Mouse (Mus musculus) granulocyte monocyte progenitor cell, adult 5-6 weeks (primary cell): ENCODE data around the gene Sestd1. TPM values are rescaled to one million over a fixed set of nuclear protein-coding genes. Genes with fewer than 3 reads are reported as not detected.

ENCODE experiments used
- ATAC-seq: replicated peaks from 2 replicates; pipeline ENCODE4 v1.8.0; 2016; ENCODE audit warnings: mild to moderate bottlenecking, moderate TSS enrichment, inconsistent platforms; ENCODE audit not compliant: poor library complexity, severe bottlenecking
- total RNA-seq, 2 experiments: library from RNA; stranded (forward) in 1 of 2; stranded (reverse) in 1 of 2; fragments of 200-712, 200-1000 nt in 1 of 2; fragments of >200 nt in 1 of 2; fragmentation: Nextera tagmentation in 1 of 2; gene quantifications; 2 replicates each; pipeline ENCODE4 v1.2.3; 2014 to 2017

Sestd1 gene
- 6.6 and 10.4 TPM in 2 replicates for total RNA-seq (2014; fragmentation: Nextera tagmentation)
- 13.4 and 14.6 TPM in 2 replicates for total RNA-seq (2017)

DNA sequence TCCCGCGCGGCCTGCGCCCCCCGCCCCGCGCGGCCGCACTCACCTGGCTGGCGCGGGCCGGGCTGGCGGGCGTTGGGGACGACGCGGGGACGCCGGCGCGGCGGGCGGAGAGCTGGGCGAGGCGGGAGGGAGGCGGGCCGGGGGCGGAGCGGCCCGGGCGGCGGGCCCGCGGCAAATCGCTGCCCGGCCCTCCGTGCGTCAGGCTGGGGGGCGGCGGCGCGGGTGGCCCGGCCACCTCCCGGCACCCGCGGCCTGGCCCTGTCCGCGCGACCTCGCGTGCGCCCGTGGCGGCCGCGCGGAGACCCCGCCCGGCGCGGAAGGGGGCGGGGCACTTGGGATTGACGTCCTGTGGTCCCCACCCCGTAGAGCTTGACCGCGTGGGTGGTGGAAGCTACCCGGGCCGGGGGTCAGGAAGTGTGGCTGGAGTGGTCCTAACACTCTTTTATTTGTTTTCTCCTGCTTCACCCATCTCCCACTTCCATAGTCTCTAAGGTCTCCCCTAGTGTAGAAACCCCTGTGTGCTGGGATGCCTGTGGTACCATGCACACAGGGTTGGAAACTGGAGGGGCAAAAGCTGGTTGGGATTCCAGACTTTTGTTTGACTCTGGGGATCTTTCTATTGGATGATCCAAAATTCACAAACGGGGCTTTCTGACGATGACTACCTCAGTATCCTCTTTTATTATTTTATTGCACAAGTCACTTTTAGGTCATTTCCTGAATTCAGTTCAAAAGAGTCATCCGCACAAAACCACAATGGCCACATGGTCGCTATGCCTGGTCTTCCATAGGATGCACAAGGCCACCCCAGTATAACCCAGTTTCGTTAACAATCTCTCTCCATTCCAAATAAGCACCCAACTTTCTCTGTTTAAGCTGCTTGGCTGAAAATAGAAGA lies at the start of gene Sestd1:
TSS of gene Sestd1 (minus strand) at position 81 of the 898 bp plus-strand sequence.
- peak; percentile 74 for ATAC-seq

- ATAC-seq: no peak
Measured at GRCm38 (mm10) chr2:77327246-77327645, 46.9 kb upstream of the Sestd1 start.

DNA sequence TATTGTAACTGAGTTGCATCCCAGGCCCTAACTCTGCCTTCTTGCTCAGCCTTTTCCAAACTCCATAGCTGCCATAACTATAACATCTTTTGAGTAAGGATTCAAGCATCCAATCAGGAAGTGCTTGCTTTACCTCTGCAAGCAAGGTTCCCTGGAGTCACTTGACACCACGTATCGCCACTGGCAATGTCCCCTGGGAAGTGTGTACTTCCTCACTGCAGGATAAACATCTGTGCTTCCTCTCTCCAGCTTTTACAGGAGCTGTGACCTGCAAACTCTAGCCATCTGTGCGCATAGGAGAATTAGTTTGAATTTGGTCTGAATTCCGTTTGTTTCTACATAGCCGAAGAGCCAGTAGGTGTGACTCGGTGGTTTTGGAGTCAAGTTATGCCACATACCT lies 43.3 kb upstream of the Sestd1 start:
- no peak for ATAC-seq

- ATAC-seq: no peak
Measured at GRCm38 (mm10) chr2:77323156-77323555, 42.8 kb upstream of the Sestd1 start.

- ATAC-seq: no peak
Measured at GRCm38 (mm10) chr2:77319196-77319595, 38.8 kb upstream of the Sestd1 start.

DNA sequence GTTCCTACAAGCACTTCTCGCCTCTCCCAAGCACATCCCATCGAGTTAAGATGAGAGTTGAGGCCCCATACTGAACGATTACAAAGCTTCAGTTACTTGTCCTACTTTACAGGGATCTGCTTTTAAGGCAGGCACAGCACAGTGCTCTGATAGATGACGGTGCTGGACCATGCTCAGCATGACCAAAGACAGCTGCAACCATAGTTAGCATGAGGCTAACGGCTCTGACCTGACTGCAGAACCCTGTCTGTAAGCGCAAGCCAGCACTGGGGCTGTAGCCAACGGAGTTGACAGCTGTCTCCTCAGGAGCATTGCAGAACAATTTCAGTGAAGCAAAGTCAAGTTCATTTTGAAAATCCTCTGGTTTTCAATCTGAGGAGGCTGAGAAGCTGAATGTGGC lies 36.6 kb upstream of the Sestd1 start:
- no peak for ATAC-seq

- no peak for ATAC-seq
Measured at GRCm38 (mm10) chr2:77313846-77314245, 33.5 kb upstream of the Sestd1 start.

DNA sequence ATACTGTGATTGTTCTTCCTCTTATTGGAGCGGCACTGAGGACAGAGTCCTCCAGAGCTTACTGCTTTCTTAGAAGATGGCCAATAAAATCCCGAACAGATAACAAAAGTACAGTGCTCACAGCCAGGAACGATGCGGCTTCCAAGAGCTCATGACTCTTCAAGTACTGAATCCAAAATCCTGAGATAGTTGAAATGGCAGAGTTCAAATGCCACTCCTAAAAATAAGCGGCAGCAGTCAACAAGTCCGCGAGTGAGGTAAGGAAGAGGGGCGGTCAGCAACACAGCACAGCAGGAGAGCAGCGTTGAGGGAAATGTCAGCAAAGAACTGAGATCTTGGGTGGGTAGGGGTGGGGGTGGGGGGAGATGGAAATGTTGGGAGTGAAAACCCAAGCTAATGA lies 32.2 kb upstream of the Sestd1 start:
- no peak for ATAC-seq

DNA sequence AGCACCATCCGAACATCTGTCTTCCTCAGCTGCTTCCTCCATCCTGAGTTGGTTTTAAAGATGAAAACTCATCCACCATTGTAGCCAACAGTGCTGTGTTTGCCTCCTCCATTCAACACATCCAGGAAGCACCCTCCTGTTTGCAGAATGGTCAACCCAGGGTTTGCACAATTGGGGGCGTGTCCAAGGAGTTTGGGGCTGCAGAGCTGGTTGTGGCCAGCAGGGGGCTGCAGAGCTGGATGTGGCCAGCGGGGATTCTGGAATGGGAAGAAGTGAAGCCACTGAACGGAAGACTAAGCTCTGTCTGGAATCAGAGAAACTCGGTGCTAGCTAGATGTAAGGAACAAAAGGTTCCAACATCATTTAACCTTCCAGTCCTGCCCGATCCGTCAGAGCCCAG lies 28.9 kb upstream of the Sestd1 start:
- peak; percentile 98 for ATAC-seq

GRCm38 (mm10) chr2:77304494-77304893 lies 24.1 kb upstream of the Sestd1 start:
- ATAC-seq: peak; percentile 63

GRCm38 (mm10) chr2:77303716-77304115 lies 23.3 kb upstream of the Sestd1 start:
- ATAC-seq: no peak

DNA sequence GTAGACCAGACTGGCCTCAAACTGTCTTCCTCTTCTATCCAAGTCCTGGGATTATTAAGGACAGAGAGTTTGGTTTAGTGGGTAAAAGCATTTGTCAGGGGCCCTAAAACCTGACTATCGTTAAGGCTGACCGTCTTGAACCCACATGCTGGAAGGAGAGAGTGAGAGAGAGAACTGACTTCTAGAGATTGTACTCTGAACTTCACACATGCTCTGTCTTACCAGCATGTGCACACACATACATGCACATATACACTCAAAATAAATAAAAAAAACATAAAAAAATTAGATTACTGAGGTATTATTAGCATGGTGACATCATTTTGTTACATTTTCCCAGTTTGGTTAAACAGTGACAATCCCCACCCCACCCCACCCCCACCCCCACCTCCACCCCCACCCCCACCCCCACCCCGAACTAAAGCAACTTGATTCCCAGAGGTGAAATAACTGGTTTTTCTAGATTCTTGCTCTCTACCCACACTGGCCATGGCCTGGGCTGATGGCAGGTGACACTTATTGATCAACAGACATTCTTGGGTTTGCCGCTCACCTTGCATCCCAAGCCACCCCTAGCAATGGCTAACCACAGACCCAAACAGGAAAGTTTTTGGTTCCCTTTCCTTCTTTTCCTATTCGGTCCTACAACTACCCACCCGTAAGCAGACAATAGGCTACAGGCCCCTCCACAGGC lies 22.4 kb upstream of the Sestd1 start:
- ATAC-seq: no peak

DNA sequence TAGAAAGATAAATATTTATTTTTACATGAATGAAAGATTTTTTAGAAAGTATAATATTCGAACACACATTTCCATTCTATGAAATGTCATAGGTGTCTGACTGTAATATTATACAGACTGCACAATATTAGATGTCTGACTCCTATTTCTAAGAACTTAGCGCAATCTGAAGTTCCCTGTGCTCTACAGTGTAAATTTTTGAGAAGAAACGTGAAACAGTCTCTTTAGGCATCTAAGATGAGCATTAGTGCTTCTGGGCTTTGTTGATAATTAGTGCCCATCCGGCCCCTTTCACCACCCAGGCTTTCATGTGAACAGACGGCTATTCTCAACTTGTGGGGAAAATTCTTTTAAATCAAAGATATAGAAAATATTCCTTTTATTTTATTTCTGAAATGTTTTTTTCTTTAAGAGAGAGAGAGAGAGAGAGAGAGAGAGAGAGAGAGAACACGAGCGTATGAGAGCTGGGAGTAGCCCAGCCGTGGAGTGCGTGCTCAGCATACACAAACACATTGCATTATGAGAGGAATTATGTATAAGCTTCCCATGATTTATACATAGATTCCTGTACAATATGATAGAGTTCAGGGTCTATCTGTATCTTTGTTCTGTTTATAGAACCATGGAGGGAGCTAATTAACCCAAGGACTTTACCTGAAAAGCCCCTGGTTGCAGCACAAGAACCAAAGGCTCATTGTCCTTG lies 21.4 kb upstream of the Sestd1 start:
- ATAC-seq: no peak

DNA sequence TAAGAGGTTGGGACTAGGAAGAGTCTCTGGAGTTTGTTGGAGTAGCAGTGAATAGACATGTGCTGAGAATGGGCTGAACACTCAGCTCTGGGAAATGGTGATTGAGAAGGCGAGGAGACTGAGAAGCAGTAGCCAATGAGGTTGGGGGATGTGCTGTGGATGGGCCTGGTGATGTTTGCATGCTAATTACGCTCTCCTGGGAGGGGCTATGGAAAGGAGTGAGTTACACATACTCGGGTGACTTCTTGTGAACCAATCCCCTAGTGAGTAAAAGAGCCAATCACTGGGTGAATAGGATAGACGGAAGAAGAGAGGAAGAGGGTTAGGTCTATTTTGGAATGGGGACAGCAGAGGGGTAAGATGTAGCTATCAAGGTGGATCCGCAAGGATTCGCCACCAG lies 9.3 kb upstream of the Sestd1 start:
- ATAC-seq: no peak

GRCm38 (mm10) chr2:77286755-77287154 lies 6.4 kb upstream of the Sestd1 start:
- ATAC-seq: 0 out of 2 replicates have a peak, but pooled peaks have one; percentile 21

GRCm38 (mm10) chr2:77284281-77284899 lies 4.0 kb upstream of the Sestd1 start:
- ATAC-seq: peak; percentile 53

GRCm38 (mm10) chr2:77279861-77280511 lies 406 bp downstream of the Sestd1 start:
- no peak for ATAC-seq

- no peak for ATAC-seq
Measured at GRCm38 (mm10) chr2:77277272-77277671, 3.1 kb downstream of the Sestd1 start.

GRCm38 (mm10) chr2:77275851-77276250 lies 4.5 kb downstream of the Sestd1 start:
- ATAC-seq: no peak
